Comparison of ENCODE assay signal across 22 mouse cellular contexts in genomic region chr5:35495989-35496388, GRCm38 (mm10). TPM values are rescaled to one million over a fixed set of nuclear protein-coding genes. Genes with fewer than 3 reads are reported as not detected.
A peak's percentile ranks its signal among the peaks of the same experiment; 100 is the strongest.
DNase-seq lines count a peak whose midpoint lies in the region; ATAC-seq and TF ChIP-seq lines count a peak whose summit lies in the region.
"Had no signal": no experiment of that assay in that cellular context is flagged by ENCODE, and none has a peak within 500 bp of the region (broad histone marks: within the 10 kb centered on the region; RNA-seq: fewer than 3 reads in every experiment).

No protein-coding gene starts in this region.

- no peaks in the 10 kb centered on the region; the same call in 1 of the 2 replicates for H3K27me3 ChIP-seq in hindbrain, postnatal 0 days (ENCODE audit: insufficient read depth, low read length)
- no peaks in the 10 kb centered on the region for H3K27me3 ChIP-seq in hindbrain, embryonic 16.5 days (replicated peaks; ENCODE audit: control insufficient read depth, insufficient read depth, low read length)
- H3K27me3 ChIP-seq in limb, embryonic 11.5 days (ENCODE audit: control insufficient read depth, insufficient read depth, low read length): 0 out of 2 replicates have a peak, but pooled peaks cover 2% of the 10 kb centered on the region
- H3K27me3 ChIP-seq: neural tube, embryonic 12.5 days had no signal

- H3K9ac ChIP-seq in hindbrain, postnatal 0 days (replicated peaks; ENCODE audit: low read length): no peak overlapping the region
- H3K9ac ChIP-seq in hindbrain, embryonic 16.5 days (ENCODE audit: low read depth, low read length): no peak overlapping the region
- H3K9ac ChIP-seq in limb, embryonic 11.5 days (ENCODE audit: low read length): no peak overlapping the region
- H3K9ac ChIP-seq: limb, embryonic 15.5 days; neural tube, embryonic 12.5 days had no signal

- WGBS in hindbrain, postnatal 0 days: 27% methylated on average over 5 of the region's 5 CpGs
- 21% methylated on average over 5 of the region's 5 CpGs for WGBS in hindbrain, embryonic 16.5 days
- WGBS in limb, embryonic 11.5 days: 4% methylated on average over 5 of the region's 5 CpGs

- DNase-seq in hindbrain, postnatal 0 days (ENCODE audit: low spot score): peak; percentile 41
- DNase-seq in Muller cell, postnatal 12 days (ENCODE audit: inconsistent ontology term): peak; percentile 69
- peak; percentile 46 for DNase-seq in embryo, embryonic 11 days
- DNase-seq in limb, embryonic 11.5 days (ENCODE audit: low spot score): peak; percentile 43
- DNase-seq in lung, postnatal 14 days: no peak
- no peak for DNase-seq in T-cell, adult 2 months (ENCODE audit: low spot score)
- DNase-seq: B cell, adult 2 months; cerebellum, adult 9-10 months; gastrocnemius, postnatal 25 days; heart, adult 2 months; heart, postnatal 4 days; kidney, adult 9 months; kidney, postnatal 4 days; layer of hippocampus, adult 9-11 months; lung, postnatal 10 days; right cerebral cortex, postnatal 14 days; thymus, postnatal 4 days had no signal

- no peak for TF ChIP-seq CTCF in hindbrain, postnatal 0 days (IDR thresholded peaks at IDR 0.05; ENCODE audit: low read depth)

- no peak overlapping the region for H3K4me2 ChIP-seq in hindbrain, postnatal 0 days (ENCODE audit: low read depth, low read length)
- no peak overlapping the region for H3K4me2 ChIP-seq in hindbrain, embryonic 16.5 days (ENCODE audit: low read length)
- H3K4me2 ChIP-seq in limb, embryonic 11.5 days (ENCODE audit: low read depth, severe bottlenecking): no peak overlapping the region
- H3K4me2 ChIP-seq: limb, embryonic 15.5 days; neural tube, embryonic 12.5 days had no signal

- H3K4me3 ChIP-seq in hindbrain, postnatal 0 days (ENCODE audit: low read length): no peak overlapping the region
- no peak overlapping the region for H3K4me3 ChIP-seq in hindbrain, embryonic 16.5 days (ENCODE audit: low read length)
- no peak overlapping the region for H3K4me3 ChIP-seq in limb, embryonic 11.5 days (ENCODE audit: low read depth, low read length)
- H3K4me3 ChIP-seq: heart, adult 2 months; limb, embryonic 15.5 days; megakaryocyte, embryonic 14.5 days; neural tube, embryonic 12.5 days had no signal

- 0 out of 2 replicates have a peak, but pooled peaks have one; percentile 64 for ATAC-seq in hindbrain, postnatal 0 days
- no peak for ATAC-seq in hindbrain, embryonic 16.5 days
- ATAC-seq in limb, embryonic 11.5 days (ENCODE audit: insufficient number of reproducible peaks, low FRiP score, low TSS enrichment, low read depth): no peak
- ATAC-seq: forebrain, embryonic 16.5 days had no signal

- H3K9me3 ChIP-seq in hindbrain, postnatal 0 days (ENCODE audit: low read length): no peaks in the 10 kb centered on the region
- no peaks in the 10 kb centered on the region for H3K9me3 ChIP-seq in hindbrain, embryonic 16.5 days (ENCODE audit: control insufficient read depth, low read length)
- no peaks in the 10 kb centered on the region for H3K9me3 ChIP-seq in limb, embryonic 11.5 days (ENCODE audit: control insufficient read depth, low read length)
- H3K9me3 ChIP-seq: limb, embryonic 15.5 days; megakaryocyte, embryonic 14.5 days; neural tube, embryonic 12.5 days had no signal

- H3K4me1 ChIP-seq in hindbrain, postnatal 0 days (ENCODE audit: insufficient read depth, low read length): no peaks in the 10 kb centered on the region
- no peaks in the 10 kb centered on the region for H3K4me1 ChIP-seq in hindbrain, embryonic 16.5 days (ENCODE audit: control insufficient read depth, insufficient read depth, low read depth, low read length)
- peaks cover 32% of the 10 kb centered on the region for H3K4me1 ChIP-seq in limb, embryonic 11.5 days (ENCODE audit: control insufficient read depth, insufficient read depth, low read length)
- H3K4me1 ChIP-seq: limb, embryonic 15.5 days; megakaryocyte, embryonic 14.5 days had no signal

- no peaks in the 10 kb centered on the region for H3K36me3 ChIP-seq in hindbrain, postnatal 0 days (ENCODE audit: insufficient read depth, low read length)
- H3K36me3 ChIP-seq in hindbrain, embryonic 16.5 days (ENCODE audit: control insufficient read depth, insufficient read depth, low read length): no peaks in the 10 kb centered on the region
- no peaks in the 10 kb centered on the region for H3K36me3 ChIP-seq in limb, embryonic 11.5 days (ENCODE audit: control insufficient read depth, insufficient read depth, low read length)
- H3K36me3 ChIP-seq: limb, embryonic 15.5 days; neural tube, embryonic 12.5 days had no signal

- H3K27ac ChIP-seq in hindbrain, postnatal 0 days: no peak overlapping the region
- H3K27ac ChIP-seq in hindbrain, embryonic 16.5 days (ENCODE audit: low read depth, low read length): no peak overlapping the region
- H3K27ac ChIP-seq in limb, embryonic 11.5 days (replicated peaks; ENCODE audit: low read depth, low read length): no peak overlapping the region
- H3K27ac ChIP-seq: heart, adult 2 months; limb, embryonic 15.5 days; neural tube, embryonic 12.5 days had no signal

RNA-seq across cellular contexts. Expression of gene Cpz, which starts 29.5 kb away (rescaled TPM):
- 16.0 and 18.7 TPM in 2 replicates for total RNA-seq in hindbrain, postnatal 0 days (2014; rRNA removed)
- 1.7 and 1.9 TPM in 2 replicates for polyA plus RNA-seq in hindbrain, postnatal 0 days (2015; fragmentation: Nextera tagmentation; extraction: Ambion mirVana)
- 1.2 and 2.4 TPM in 2 replicates for polyA plus RNA-seq in hindbrain, embryonic 16.5 days (2015; fragmentation: Nextera tagmentation; extraction: Ambion mirVana)
- polyA plus RNA-seq in limb, embryonic 11.5 days (2014; fragmentation: Nextera tagmentation; extraction: Ambion mirVana): 2.2 and 3.7 TPM in 2 replicates

Comparison
In these comparisons a context has a peak if more than half of its experiments do, and no peak if none do; other contexts are left out.
1. DNase-seq: peak in hindbrain, postnatal 0 days (single experiment), Muller cell, postnatal 12 days (single experiment), embryo, embryonic 11 days (single experiment) and limb, embryonic 11.5 days (single experiment); none in lung, postnatal 14 days (single experiment) and T-cell, adult 2 months (single experiment).